Mouse (Mus musculus) C2C12 (cell line): ENCODE results near the gene Lrrn4cl.

ENCODE experiments used
- CEBPB ChIP-seq: IDR thresholded peaks from one replicate; pipeline ENCODE4 v1.6.1; 2011; ENCODE audit warnings: low read depth, mild to moderate bottlenecking, control low read depth, moderate library complexity
- CTCF ChIP-seq: IDR thresholded peaks from one replicate; pipeline ENCODE4 v1.5.1; 2011; ENCODE audit not compliant: control insufficient read depth, insufficient read depth, insufficient read length
- MAX ChIP-seq: IDR thresholded peaks from one replicate; pipeline ENCODE4 v1.6.1; 2011; ENCODE audit warnings: mild to moderate bottlenecking, control low read depth
- USF1 ChIP-seq: IDR thresholded peaks from one replicate; pipeline ENCODE4 v1.6.1; 2011; ENCODE audit warnings: low read depth, mild to moderate bottlenecking, control low read depth, moderate library complexity

DNA sequence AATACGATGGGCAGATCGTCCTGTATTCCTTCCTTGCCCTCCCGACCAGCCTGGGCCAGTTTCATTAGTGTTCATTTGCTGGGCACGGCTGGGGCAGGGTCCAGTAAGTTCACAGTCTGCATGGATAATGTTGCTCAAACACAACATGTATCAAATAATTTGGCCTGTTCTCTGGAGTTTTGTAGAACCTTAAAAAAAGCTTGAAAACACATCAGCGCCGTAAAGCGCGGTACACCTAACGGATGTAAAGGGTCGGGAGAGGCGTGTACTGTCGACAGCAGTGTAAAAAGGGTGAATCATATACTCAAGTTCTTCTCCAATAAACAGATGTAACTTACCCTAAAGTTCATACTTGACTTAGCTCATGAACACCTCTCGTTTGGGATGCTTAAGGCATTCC is 48.0 kb downstream of the Lrrn4cl start:
- TF ChIP-seq CTCF (no peak), USF1 (no peak), CEBPB (no peak), MAX (no peak)
